23 mouse cellular contexts compared by ENCODE assay signal in genomic region chr7:47024454-47024853, GRCm38 (mm10). TPM values are rescaled to one million over a fixed set of nuclear protein-coding genes. Genes with fewer than 3 reads are reported as not detected.
"Had no signal": no experiment of that assay in that cellular context is flagged by ENCODE, and none has a peak within 500 bp of the region (broad histone marks: within the 10 kb centered on the region; RNA-seq: fewer than 3 reads in every experiment).

No protein-coding gene starts in this region.

- H3K4me2 ChIP-seq: lung, embryonic 14.5 days; midbrain, embryonic 12.5 days; midbrain, embryonic 15.5 days; neural tube, embryonic 12.5 days; stomach, embryonic 15.5 days had no signal

- H3K27ac ChIP-seq: midbrain, embryonic 10.5 days; midbrain, embryonic 12.5 days; midbrain, embryonic 15.5 days; neural tube, embryonic 12.5 days; stomach, embryonic 15.5 days; stomach, postnatal 0 days had no signal

- H3K4me1 ChIP-seq: midbrain, embryonic 12.5 days; midbrain, embryonic 15.5 days; neural tube, embryonic 12.5 days had no signal

- H3K4me3 ChIP-seq: midbrain, embryonic 10.5 days; midbrain, embryonic 12.5 days; midbrain, embryonic 15.5 days; neural tube, embryonic 12.5 days; stomach, embryonic 15.5 days had no signal

- H3K9me3 ChIP-seq: midbrain, embryonic 10.5 days; midbrain, embryonic 12.5 days; midbrain, embryonic 15.5 days; neural tube, embryonic 12.5 days; stomach, embryonic 15.5 days had no signal

- DNase-seq: lung, adult 18-20 months; lung, embryonic 14.5 days; lung, postnatal 10 days; lung, postnatal 4 days; right cerebral cortex, adult 18-20 months; right cerebral cortex, postnatal 25 days; right cerebral cortex, postnatal 4 days; thymus, adult 2 months; thymus, postnatal 25 days; thymus, postnatal 4 days had no signal

- H3K9ac ChIP-seq: lung, embryonic 14.5 days; midbrain, embryonic 12.5 days; midbrain, embryonic 15.5 days; neural tube, embryonic 12.5 days; stomach, embryonic 15.5 days had no signal

- H3K36me3 ChIP-seq: midbrain, embryonic 10.5 days; midbrain, embryonic 12.5 days; midbrain, embryonic 15.5 days; neural tube, embryonic 12.5 days; stomach, embryonic 15.5 days had no signal

- H3K27me3 ChIP-seq: midbrain, embryonic 15.5 days; neural tube, embryonic 12.5 days; stomach, embryonic 15.5 days had no signal

RNA-seq across cellular contexts. Expression of gene Gm9999, which starts 41.1 kb away (rescaled TPM):
- total RNA-seq: megakaryocyte-erythroid progenitor cell, adult 5-6 weeks; neutrophil, adult 5-6 weeks had no signal
- polyA plus RNA-seq: liver, embryonic 16.5 days; lung, embryonic 14.5 days; lung, embryonic 16.5 days; midbrain, embryonic 10.5 days; midbrain, embryonic 12.5 days; midbrain, embryonic 15.5 days; neural tube, embryonic 12.5 days; neural tube, embryonic 14.5 days; spleen, adult 2 months; stomach, embryonic 15.5 days; stomach, postnatal 0 days; urinary bladder, adult 2 months had no signal
